Mouse (Mus musculus): Measurements from ENCODE around the gene Faap100. TPM values are rescaled to one million over a fixed set of nuclear protein-coding genes. Genes with fewer than 3 reads are reported as not detected.
A peak's percentile ranks its signal among the peaks of the same experiment; 100 is the strongest.

Faap100 gene
- total and polyA plus RNA-seq, 2 experiments, result 3.2 to 14.9 TPM

- no peak overlapping the region for H3K27ac ChIP-seq (replicated peaks; ENCODE audit: insufficient read depth, low read depth, low read length)
- no peaks in the 10 kb centered on the region for H3K79me2 ChIP-seq (ENCODE audit: control insufficient read depth, insufficient read depth, low read length)
- H3K27me3 ChIP-seq (ENCODE audit: control insufficient read depth, insufficient read depth, low read length), result no peaks in the 10 kb centered on the region
- WGBS, result 74% methylated on average over 23 of the region's 23 CpGs
- DNase-seq (ENCODE audit: extremely low read depth, low read depth, low spot score), result peak; percentile 50
- H3K9ac ChIP-seq (ENCODE audit: low read depth, low read length), result no peak overlapping the region
- no peak overlapping the region for H3K4me3 ChIP-seq (ENCODE audit: insufficient read depth, low read depth, low read length)
- TF ChIP-seq POLR2A (IDR thresholded peaks at IDR 0.05; ENCODE audit: extremely low read depth, insufficient read depth, low read length) (no peak), CTCF (IDR thresholded peaks at IDR 0.05; ENCODE audit: low read depth, low read length) (no peak)
- peaks cover 9% of the 10 kb centered on the region for H3K4me1 ChIP-seq (ENCODE audit: control insufficient read depth, insufficient read depth, low read length)
- H3K36me3 ChIP-seq (ENCODE audit: control insufficient read depth, insufficient read depth, low read length), result no peaks in the 10 kb centered on the region
Measured at GRCm38 (mm10) chr11:120373820-120374586, 4.6 kb downstream of the Faap100 start.

DNA sequence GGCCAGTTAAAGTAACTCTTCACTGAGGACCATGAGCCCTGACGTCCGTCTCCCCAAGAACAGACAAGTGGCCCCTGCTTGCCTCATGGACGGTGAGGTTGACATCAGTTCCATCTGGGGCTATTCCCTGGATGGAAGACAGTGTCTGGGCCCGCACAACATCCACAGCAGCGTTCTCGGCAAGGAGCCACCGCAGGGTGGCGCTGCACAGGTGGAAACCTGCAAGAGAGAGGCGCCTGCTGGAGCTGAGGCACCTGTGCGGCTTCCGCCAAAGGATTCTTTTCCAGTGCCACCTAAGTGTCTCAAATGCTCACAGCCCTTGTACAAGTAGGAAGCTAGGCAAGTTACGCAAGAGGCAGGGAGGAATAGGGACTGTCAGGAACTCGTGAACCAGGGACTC lies 5.5 kb downstream of the Faap100 start:
- no peaks in the 10 kb centered on the region for H3K36me3 ChIP-seq (ENCODE audit: control insufficient read depth, insufficient read depth, low read length)
- H3K9ac ChIP-seq (ENCODE audit: low read depth, low read length), result no peak overlapping the region
- H3K27me3 ChIP-seq (ENCODE audit: control insufficient read depth, insufficient read depth, low read length), result no peaks in the 10 kb centered on the region
- no peak overlapping the region for H3K27ac ChIP-seq (replicated peaks; ENCODE audit: insufficient read depth, low read depth, low read length)
- no peak overlapping the region for H3K4me3 ChIP-seq (ENCODE audit: insufficient read depth, low read depth, low read length)
- WGBS, result 84% methylated on average over 13 of the region's 13 CpGs
- H3K79me2 ChIP-seq (ENCODE audit: control insufficient read depth, insufficient read depth, low read length), result no peaks in the 10 kb centered on the region
- peaks cover 6% of the 10 kb centered on the region; the same call in 1 of the 2 replicates for H3K4me1 ChIP-seq (ENCODE audit: control insufficient read depth, insufficient read depth, low read length)
- DNase-seq (ENCODE audit: extremely low read depth, low read depth, low spot score), result no peak
- TF ChIP-seq POLR2A (IDR thresholded peaks at IDR 0.05; ENCODE audit: extremely low read depth, insufficient read depth, low read length) (no peak), CTCF (IDR thresholded peaks at IDR 0.05; ENCODE audit: low read depth, low read length) (peak; percentile 10; the same call in 1 of the 2 replicates)

DNA sequence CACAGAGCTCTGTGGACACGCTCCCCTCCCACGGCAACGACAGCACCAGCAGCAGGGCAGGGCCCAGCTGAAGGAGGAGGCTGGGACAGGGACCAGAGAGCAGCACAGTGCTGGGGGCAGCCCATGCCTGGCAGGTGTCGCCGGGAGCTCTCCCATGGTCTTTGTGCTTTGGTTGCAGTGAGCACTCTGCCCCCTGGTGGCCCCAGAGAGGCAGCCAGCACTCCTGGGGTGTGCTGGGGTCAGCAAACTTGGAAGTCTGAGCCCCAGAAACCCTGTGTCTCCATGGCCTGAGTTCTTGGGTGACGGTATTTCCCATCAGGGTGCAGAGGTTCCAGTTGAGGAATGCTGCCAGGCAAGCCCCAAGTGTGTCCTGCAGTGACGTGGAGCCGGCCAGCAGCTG lies 8.9 kb downstream of the Faap100 start:
- no peak overlapping the region for H3K27ac ChIP-seq (replicated peaks; ENCODE audit: insufficient read depth, low read depth, low read length)
- no peak overlapping the region for H3K9ac ChIP-seq (ENCODE audit: low read depth, low read length)
- no peaks in the 10 kb centered on the region for H3K27me3 ChIP-seq (ENCODE audit: control insufficient read depth, insufficient read depth, low read length)
- H3K4me3 ChIP-seq (ENCODE audit: insufficient read depth, low read depth, low read length), result no peak overlapping the region
- TF ChIP-seq POLR2A (IDR thresholded peaks at IDR 0.05; ENCODE audit: extremely low read depth, insufficient read depth, low read length) (no peak), CTCF (IDR thresholded peaks at IDR 0.05; ENCODE audit: low read depth, low read length) (peak; percentile 90)
- DNase-seq (ENCODE audit: extremely low read depth, low read depth, low spot score), result no peak
- no peaks in the 10 kb centered on the region for H3K36me3 ChIP-seq (ENCODE audit: control insufficient read depth, insufficient read depth, low read length)
- WGBS, result 50% methylated on average over 8 of the region's 8 CpGs
- H3K4me1 ChIP-seq (ENCODE audit: control insufficient read depth, insufficient read depth, low read length), result 0 out of 2 replicates have a peak, but pooled peaks cover 2% of the 10 kb centered on the region
- no peaks in the 10 kb centered on the region for H3K79me2 ChIP-seq (ENCODE audit: control insufficient read depth, insufficient read depth, low read length)

GRCm38 (mm10) chr11:120366443-120367027 lies 12.0 kb downstream of the Faap100 start:
- DNase-seq (ENCODE audit: extremely low read depth, low read depth, low spot score), result no peak

DNA sequence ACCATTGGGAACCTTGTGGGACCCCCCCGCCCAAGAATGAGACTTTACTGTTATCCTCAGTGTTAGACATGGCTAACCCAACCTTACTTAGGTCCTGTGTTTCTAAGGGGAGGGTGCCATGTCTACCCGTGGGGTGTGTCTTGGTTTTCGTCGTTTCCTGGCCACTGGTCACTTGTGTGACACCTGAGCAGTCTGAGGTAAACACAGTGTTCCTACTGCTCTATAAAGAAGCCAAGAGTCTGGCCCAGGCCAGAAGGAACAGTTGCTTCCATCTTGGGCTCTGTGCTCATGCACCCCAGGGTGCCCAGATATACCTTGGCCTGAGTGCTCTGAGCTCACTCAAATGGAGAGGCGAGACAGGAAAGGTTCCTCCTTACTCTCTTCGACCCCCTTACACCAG lies 15.7 kb downstream of the Faap100 start:
- TF ChIP-seq POLR2A (IDR thresholded peaks at IDR 0.05; ENCODE audit: extremely low read depth, insufficient read depth, low read length), result no peak
- TF ChIP-seq CTCF (IDR thresholded peaks at IDR 0.05; ENCODE audit: low read depth, low read length), result no peak
- 86% methylated on average over 6 of the region's 6 CpGs for WGBS
- H3K9ac ChIP-seq (ENCODE audit: low read depth, low read length), result no peak overlapping the region
- no peaks in the 10 kb centered on the region for H3K79me2 ChIP-seq (ENCODE audit: control insufficient read depth, insufficient read depth, low read length)
- H3K36me3 ChIP-seq (ENCODE audit: control insufficient read depth, insufficient read depth, low read length), result no peaks in the 10 kb centered on the region
- H3K4me1 ChIP-seq (ENCODE audit: control insufficient read depth, insufficient read depth, low read length), result no peaks in the 10 kb centered on the region
- no peak overlapping the region for H3K4me3 ChIP-seq (ENCODE audit: insufficient read depth, low read depth, low read length)
- no peaks in the 10 kb centered on the region for H3K27me3 ChIP-seq (ENCODE audit: control insufficient read depth, insufficient read depth, low read length)
- no peak for DNase-seq (ENCODE audit: extremely low read depth, low read depth, low spot score)
- no peak overlapping the region for H3K27ac ChIP-seq (replicated peaks; ENCODE audit: insufficient read depth, low read depth, low read length)

More at GRCm38 (mm10) chr11:120366443-120367027, 12.0 kb downstream of the Faap100 start:
- WGBS, result 43% methylated on average over 7 of the region's 7 CpGs
- H3K27me3 ChIP-seq (ENCODE audit: control insufficient read depth, insufficient read depth, low read length), result no peaks in the 10 kb centered on the region
- H3K4me3 ChIP-seq (ENCODE audit: insufficient read depth, low read depth, low read length), result no peak overlapping the region
- TF ChIP-seq CTCF (IDR thresholded peaks at IDR 0.05; ENCODE audit: low read depth, low read length) (no peak), POLR2A (IDR thresholded peaks at IDR 0.05; ENCODE audit: extremely low read depth, insufficient read depth, low read length) (no peak)
- no peak overlapping the region for H3K27ac ChIP-seq (replicated peaks; ENCODE audit: insufficient read depth, low read depth, low read length)
- H3K79me2 ChIP-seq (ENCODE audit: control insufficient read depth, insufficient read depth, low read length), result no peaks in the 10 kb centered on the region
- no peak overlapping the region for H3K9ac ChIP-seq (ENCODE audit: low read depth, low read length)
- no peaks in the 10 kb centered on the region for H3K36me3 ChIP-seq (ENCODE audit: control insufficient read depth, insufficient read depth, low read length)
- H3K4me1 ChIP-seq (ENCODE audit: control insufficient read depth, insufficient read depth, low read length), result 0 out of 2 replicates have a peak, but pooled peaks cover 2% of the 10 kb centered on the region

- 92% methylated on average over 10 of the region's 10 CpGs for WGBS
- DNase-seq (ENCODE audit: extremely low read depth, low read depth, low spot score), result no peak
- Histone ChIP-seq H3K27ac (replicated peaks; ENCODE audit: insufficient read depth, low read depth, low read length) (no peak within 1 kb of the TSS), H3K9ac (ENCODE audit: low read depth, low read length) (no peak within 1 kb of the TSS), H3K79me2 (ENCODE audit: control insufficient read depth, insufficient read depth, low read length) (no peaks in the 10 kb centered on the region), H3K4me3 (ENCODE audit: insufficient read depth, low read depth, low read length) (no peak within 1 kb of the TSS), H3K4me1 (ENCODE audit: control insufficient read depth, insufficient read depth, low read length) (no peaks in the 10 kb centered on the region), H3K27me3 (ENCODE audit: control insufficient read depth, insufficient read depth, low read length) (no peaks in the 10 kb centered on the region), H3K36me3 (ENCODE audit: control insufficient read depth, insufficient read depth, low read length) (no peaks in the 10 kb centered on the region)
- TF ChIP-seq CTCF (IDR thresholded peaks at IDR 0.05; ENCODE audit: low read depth, low read length) (no peak), POLR2A (IDR thresholded peaks at IDR 0.05; ENCODE audit: extremely low read depth, insufficient read depth, low read length) (no peak)
Measured at GRCm38 (mm10) chr11:120361295-120361694, 17.3 kb downstream of the Faap100 start, which contains the start of gene Fscn2. TSS of gene Fscn2 (plus strand) at chr11:120361534.

Measured in liver, adult 2 months (tissue).